Mouse (Mus musculus) spleen, postnatal 36 days (tissue): ENCODE measurements around the gene Vars2.

ENCODE experiments used
- DNase-seq, 2 experiments: peaks; one replicate each; pipeline ENCODE4 v3.0.0; 2022; ENCODE audit warnings: low spot score in 2 of 2, mixed read lengths in 1 of 2

The Vars2 gene

GRCm38 (mm10) chr17:35693906-35694305 lies 26.5 kb upstream of the Vars2 start:
- DNase-seq, result no peak

- DNase-seq, result no peak
Observed at GRCm38 (mm10) chr17:35692368-35692767, 25.0 kb upstream of the Vars2 start.

GRCm38 (mm10) chr17:35691811-35692210 lies 24.4 kb upstream of the Vars2 start:
- DNase-seq, result no peak

GRCm38 (mm10) chr17:35689936-35690645 lies 22.7 kb upstream of the Vars2 start:
- DNase-seq, result no peak

- no peak for DNase-seq
Observed at GRCm38 (mm10) chr17:35688347-35689175, 21.2 kb upstream of the Vars2 start.

- DNase-seq, result no peak
Observed at GRCm38 (mm10) chr17:35685061-35685460, 17.7 kb upstream of the Vars2 start.

- DNase-seq, result no peak
Observed at GRCm38 (mm10) chr17:35681986-35682385, 14.6 kb upstream of the Vars2 start.

GRCm38 (mm10) chr17:35680591-35680990 lies 13.2 kb upstream of the Vars2 start:
- no peak for DNase-seq

GRCm38 (mm10) chr17:35673416-35674035 lies 6.1 kb upstream of the Vars2 start, which contains the start of gene Gtf2h4:
Gtf2h4 (minus strand) TSS chr17:35673739.
- peak; percentile 88 to 93 for DNase-seq

- DNase-seq, result no peak
Observed at GRCm38 (mm10) chr17:35672527-35672926, 5.1 kb upstream of the Vars2 start.

GRCm38 (mm10) chr17:35671846-35672245 lies 4.5 kb upstream of the Vars2 start:
- no peak for DNase-seq

- no peak for DNase-seq
Observed at GRCm38 (mm10) chr17:35669731-35670130, 2.3 kb upstream of the Vars2 start.

GRCm38 (mm10) chr17:35666851-35667256 lies 538 bp downstream of the Vars2 start:
- DNase-seq, result peak in 1 of 2 experiments; percentile 34

- peak; percentile 39 to 52 for DNase-seq
Observed at GRCm38 (mm10) chr17:35665957-35666515, 1.4 kb downstream of the Vars2 start.

GRCm38 (mm10) chr17:35653086-35653485 lies 14.3 kb downstream of the Vars2 start:
- no peak for DNase-seq

GRCm38 (mm10) chr17:35649429-35649828 lies 18.0 kb downstream of the Vars2 start:
- no peak for DNase-seq

- DNase-seq, result no peak
Observed at GRCm38 (mm10) chr17:35643609-35644236, 23.7 kb downstream of the Vars2 start, which contains the start of gene Mucl3. Mucl3 (minus strand) TSS chr17:35643695.

- no peak for DNase-seq
Observed at GRCm38 (mm10) chr17:35639352-35639751, 28.0 kb downstream of the Vars2 start.

- DNase-seq, result peak in 1 of 2 experiments; percentile 26
Observed at GRCm38 (mm10) chr17:35638475-35639190, 28.8 kb downstream of the Vars2 start.

- DNase-seq, result no peak
Observed at GRCm38 (mm10) chr17:35636363-35636762, 31.0 kb downstream of the Vars2 start.

GRCm38 (mm10) chr17:35635699-35636111 lies 31.7 kb downstream of the Vars2 start:
- peak; percentile 22 to 42 for DNase-seq
